Mouse (Mus musculus): ENCODE data around the gene A230072I06Rik. TPM values are rescaled to one million over a fixed set of nuclear protein-coding genes. Genes with fewer than 3 reads are reported as not detected.

The A230072I06Rik gene
- polyA plus RNA-seq (2014; fragmentation: Illumina TruSeq; extraction: RNeasy Lipid Tissue Mini Kit (QIAGEN cat#74804); ENCODE audit: low read depth, low replicate concordance), result not detected

GRCm38 (mm10) chr8:12278663-12279312, at the start of gene A230072I06Rik:
TSS of gene A230072I06Rik (plus strand) at chr8:12278819.

Other genes starting within 250 kb of the A230072I06Rik start
- not detected for gene Sox1, start 116.5 kb downstream of the A230072I06Rik start, polyA plus RNA-seq (2014; fragmentation: Illumina TruSeq; extraction: RNeasy Lipid Tissue Mini Kit (QIAGEN cat#74804); ENCODE audit: low read depth, low replicate concordance)

All from heart, adult 10 weeks (tissue).